ENCODE assay signal across 25 mouse cellular contexts in the genomic region with DNA sequence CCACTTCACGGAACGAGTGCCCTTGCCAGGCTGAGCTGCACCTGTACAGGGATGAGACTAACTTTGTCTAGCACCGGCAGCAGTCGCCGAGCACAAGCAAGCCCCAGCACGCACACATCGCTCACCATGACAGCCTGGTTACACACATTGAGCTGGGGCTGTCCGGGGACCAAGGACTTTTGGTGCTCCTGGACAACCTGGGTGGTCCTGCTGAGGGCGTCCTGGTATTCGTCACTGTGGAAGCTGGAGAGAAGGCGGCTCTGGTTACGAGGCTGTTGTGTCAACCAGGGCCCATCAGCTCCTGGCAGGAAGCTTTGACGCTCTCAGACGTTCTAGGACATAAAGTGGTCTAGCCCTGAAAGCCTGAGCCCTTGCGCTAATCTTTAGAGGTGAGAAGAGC. TPM values are rescaled to one million over a fixed set of nuclear protein-coding genes. Genes with fewer than 3 reads are reported as not detected.
DNase-seq lines count a peak whose midpoint lies in the region; ATAC-seq lines count a peak whose summit lies in the region.
"Had no signal": no experiment of that assay in that cellular context is flagged by ENCODE, and none has a peak within 500 bp of the region (broad histone marks: within the 10 kb centered on the region; RNA-seq: fewer than 3 reads in every experiment).

No protein-coding gene starts in this region.

- ATAC-seq in embryonic facial prominence, embryonic 14.5 days (ENCODE audit: low read depth), result no peak
- ATAC-seq in neural tube, embryonic 15.5 days (ENCODE audit: low FRiP score), result no peak
- no peak for ATAC-seq in midbrain, embryonic 11.5 days (ENCODE audit: low FRiP score)
- ATAC-seq: CD4-positive, CD25-positive, alpha-beta regulatory T cell, adult 4 months; forebrain, embryonic 14.5 days; hindbrain, postnatal 0 days; inflammation-experienced regulatory T-cells, adult 6 months; intestine, embryonic 16.5 days had no signal

- no peak overlapping the region for H3K9ac ChIP-seq in embryonic facial prominence, embryonic 14.5 days (ENCODE audit: low read depth, low read length)
- no peak overlapping the region for H3K9ac ChIP-seq in neural tube, embryonic 15.5 days (replicated peaks)
- H3K9ac ChIP-seq in midbrain, embryonic 11.5 days (ENCODE audit: low read length), result no peak overlapping the region
- H3K9ac ChIP-seq: embryonic facial prominence, embryonic 15.5 days; heart, embryonic 13.5 days; hindbrain, embryonic 14.5 days had no signal

- WGBS in embryonic facial prominence, embryonic 14.5 days, result 64% methylated on average over 13 of the region's 15 CpGs
- 67% methylated on average over 13 of the region's 15 CpGs for WGBS in neural tube, embryonic 15.5 days
- WGBS in midbrain, embryonic 11.5 days, result 78% methylated on average over 13 of the region's 15 CpGs

- H3K4me1 ChIP-seq in embryonic facial prominence, embryonic 14.5 days (ENCODE audit: control insufficient read depth, insufficient read depth, low read length), result peaks cover 14% of the 10 kb centered on the region
- H3K4me1 ChIP-seq in neural tube, embryonic 15.5 days, result peaks cover 21% of the 10 kb centered on the region
- H3K4me1 ChIP-seq in midbrain, embryonic 11.5 days (ENCODE audit: control insufficient read depth, insufficient read depth, low read length), result peaks cover 10% of the 10 kb centered on the region

- H3K27me3 ChIP-seq in embryonic facial prominence, embryonic 14.5 days (replicated peaks; ENCODE audit: control insufficient read depth, insufficient read depth, low read length), result no peaks in the 10 kb centered on the region
- H3K27me3 ChIP-seq in neural tube, embryonic 15.5 days (replicated peaks), result 0 out of 2 replicates have a peak, but pooled peaks cover 2% of the 10 kb centered on the region
- no peaks in the 10 kb centered on the region for H3K27me3 ChIP-seq in midbrain, embryonic 11.5 days (ENCODE audit: control insufficient read depth, insufficient read depth, low read length)
- H3K27me3 ChIP-seq: embryonic facial prominence, embryonic 15.5 days had no signal

- no peaks in the 10 kb centered on the region for H3K36me3 ChIP-seq in embryonic facial prominence, embryonic 14.5 days (ENCODE audit: control insufficient read depth, insufficient read depth, low read length)
- no peaks in the 10 kb centered on the region for H3K36me3 ChIP-seq in neural tube, embryonic 15.5 days
- H3K36me3 ChIP-seq in midbrain, embryonic 11.5 days (ENCODE audit: control insufficient read depth, insufficient read depth, low read length), result no peaks in the 10 kb centered on the region
- H3K36me3 ChIP-seq: embryonic facial prominence, embryonic 15.5 days; heart, embryonic 10.5 days; heart, embryonic 13.5 days had no signal

- no peak overlapping the region for H3K4me3 ChIP-seq in embryonic facial prominence, embryonic 14.5 days (ENCODE audit: low read depth, low read length)
- H3K4me3 ChIP-seq in neural tube, embryonic 15.5 days (replicated peaks), result no peak overlapping the region
- H3K4me3 ChIP-seq in midbrain, embryonic 11.5 days (ENCODE audit: low read depth, low read length), result no peak overlapping the region
- H3K4me3 ChIP-seq: embryonic facial prominence, embryonic 15.5 days; heart, adult 2 months; heart, embryonic 10.5 days; heart, embryonic 13.5 days had no signal

- H3K4me2 ChIP-seq in embryonic facial prominence, embryonic 14.5 days (ENCODE audit: low read depth, low read length), result no peak overlapping the region
- H3K4me2 ChIP-seq in neural tube, embryonic 15.5 days, result no peak overlapping the region
- no peak overlapping the region for H3K4me2 ChIP-seq in midbrain, embryonic 11.5 days
- H3K4me2 ChIP-seq: embryonic facial prominence, embryonic 15.5 days; heart, embryonic 13.5 days; hindbrain, embryonic 14.5 days had no signal

- no peaks in the 10 kb centered on the region for H3K9me3 ChIP-seq in embryonic facial prominence, embryonic 14.5 days (ENCODE audit: control insufficient read depth, low read length)
- H3K9me3 ChIP-seq in neural tube, embryonic 15.5 days (replicated peaks), result no peaks in the 10 kb centered on the region
- no peaks in the 10 kb centered on the region for H3K9me3 ChIP-seq in midbrain, embryonic 11.5 days (ENCODE audit: control insufficient read depth, low read length)
- H3K9me3 ChIP-seq: embryonic facial prominence, embryonic 15.5 days; heart, embryonic 10.5 days; heart, embryonic 13.5 days had no signal

- DNase-seq in ES-CJ7 (ENCODE audit: low read depth, low spot score), result peak; percentile 33
- peak; percentile 38 for DNase-seq in ZHBTc4 (ENCODE audit: low read depth, low spot score)
- peak; percentile 44 for DNase-seq in embryonic facial prominence, embryonic 14.5 days (ENCODE audit: low spot score)
- no peak for DNase-seq in layer of hippocampus, postnatal 10 days (ENCODE audit: low spot score in 2 of 2)
- no peak for DNase-seq in midbrain, embryonic 11.5 days (ENCODE audit: low spot score, missing footprints)
- DNase-seq: adrenal gland, postnatal 10 days; adrenal gland, postnatal 36 days; cerebellum, adult 18-20 months; cerebellum, adult 9-10 months; cerebellum, postnatal 14 days; gastrocnemius, postnatal 10 days; gastrocnemius, postnatal 36 days; heart, adult 2 months; heart, postnatal 14 days; heart, postnatal 4 days had no signal

- no peak overlapping the region for H3K27ac ChIP-seq in embryonic facial prominence, embryonic 14.5 days (replicated peaks; ENCODE audit: low read depth, low read length)
- no peak overlapping the region for H3K27ac ChIP-seq in neural tube, embryonic 15.5 days (replicated peaks)
- H3K27ac ChIP-seq in midbrain, embryonic 11.5 days (ENCODE audit: low read depth, low read length), result no peak overlapping the region
- H3K27ac ChIP-seq: embryonic facial prominence, embryonic 15.5 days; heart, adult 2 months; heart, embryonic 10.5 days; heart, embryonic 13.5 days; hindbrain, embryonic 14.5 days; hindbrain, postnatal 0 days had no signal

RNA-seq across cellular contexts. Expression of a gene that starts 4.2 kb away (rescaled TPM):
- 291 and 314 TPM in 2 replicates for polyA plus RNA-seq in embryonic facial prominence, embryonic 14.5 days (2014; fragmentation: Nextera tagmentation; extraction: Ambion mirVana)
- total RNA-seq in layer of hippocampus, postnatal 10 days (2021), result 10 to 100 TPM; 91.6 to 94.0 TPM
- polyA plus RNA-seq in neural tube, embryonic 15.5 days (2015; fragmentation: Nextera tagmentation; extraction: Ambion mirVana), result 189 and 207 TPM in 2 replicates
- polyA plus RNA-seq in midbrain, embryonic 11.5 days (2014; fragmentation: Nextera tagmentation; extraction: Ambion mirVana), result 176 and 195 TPM in 2 replicates

RNA-seq across cellular contexts. Expression of a gene that starts 13.1 kb away (rescaled TPM):
- polyA plus RNA-seq in embryonic facial prominence, embryonic 14.5 days (2014; fragmentation: Nextera tagmentation; extraction: Ambion mirVana), result 32.9 and 33.7 TPM in 2 replicates
- 1 to 10 TPM; 3.0 to 5.0 TPM for total RNA-seq in layer of hippocampus, postnatal 10 days (2021)
- polyA plus RNA-seq in neural tube, embryonic 15.5 days (2015; fragmentation: Nextera tagmentation; extraction: Ambion mirVana), result 6.8 and 15.4 TPM in 2 replicates
- 25.7 and 35.8 TPM in 2 replicates for polyA plus RNA-seq in midbrain, embryonic 11.5 days (2014; fragmentation: Nextera tagmentation; extraction: Ambion mirVana)

RNA-seq across cellular contexts. Expression of a gene that starts 29.8 kb away (rescaled TPM):
- polyA plus RNA-seq in embryonic facial prominence, embryonic 14.5 days (2014; fragmentation: Nextera tagmentation; extraction: Ambion mirVana), result 18.7 and 22.7 TPM in 2 replicates
- total RNA-seq in layer of hippocampus, postnatal 10 days (2021), result 1 to 10 TPM; 8.2 to 8.9 TPM
- 2.1 and 5.1 TPM in 2 replicates for polyA plus RNA-seq in neural tube, embryonic 15.5 days (2015; fragmentation: Nextera tagmentation; extraction: Ambion mirVana)
- polyA plus RNA-seq in midbrain, embryonic 11.5 days (2014; fragmentation: Nextera tagmentation; extraction: Ambion mirVana), result 2.8 and 4.3 TPM in 2 replicates

RNA-seq across cellular contexts. Expression of a gene that starts 30.3 kb away (rescaled TPM):
- polyA plus RNA-seq in embryonic facial prominence, embryonic 14.5 days (2014; fragmentation: Nextera tagmentation; extraction: Ambion mirVana), result 13.1 TPM in 2 replicates
- total RNA-seq in layer of hippocampus, postnatal 10 days (2021), result 10 to 100 TPM; 10.6 to 10.7 TPM
- polyA plus RNA-seq in neural tube, embryonic 15.5 days (2015; fragmentation: Nextera tagmentation; extraction: Ambion mirVana), result 6.7 and 9.5 TPM in 2 replicates
- 6.0 and 6.4 TPM in 2 replicates for polyA plus RNA-seq in midbrain, embryonic 11.5 days (2014; fragmentation: Nextera tagmentation; extraction: Ambion mirVana)

RNA-seq across cellular contexts. Expression of a gene that starts 30.5 kb away (rescaled TPM):
- polyA plus RNA-seq in embryonic facial prominence, embryonic 14.5 days (2014; fragmentation: Nextera tagmentation; extraction: Ambion mirVana), result 66.7 and 74.5 TPM in 2 replicates
- 10 to 100 TPM; 75.6 to 79.9 TPM for total RNA-seq in layer of hippocampus, postnatal 10 days (2021)
- 103 and 113 TPM in 2 replicates for polyA plus RNA-seq in neural tube, embryonic 15.5 days (2015; fragmentation: Nextera tagmentation; extraction: Ambion mirVana)
- polyA plus RNA-seq in midbrain, embryonic 11.5 days (2014; fragmentation: Nextera tagmentation; extraction: Ambion mirVana), result 43.0 and 43.7 TPM in 2 replicates

Comparison
In these comparisons a context has a peak if more than half of its experiments do, and no peak if none do; other contexts are left out.
1. DNase-seq: peak in ES-CJ7 (single experiment), ZHBTc4 (single experiment) and embryonic facial prominence, embryonic 14.5 days (single experiment); none in layer of hippocampus, postnatal 10 days (0 of 2) and midbrain, embryonic 11.5 days (single experiment).